Mouse (Mus musculus) bone marrow, adult 2 months (tissue): ENCODE measurements around the gene Ggt1.

ENCODE experiments used
- CTCF ChIP-seq: fragments of 200-500 bp; IDR thresholded peaks from 2 replicates; pipeline ENCODE4 v1.5.1; 2011; ENCODE audit warnings: low read length, control low read depth; ENCODE audit not compliant: control insufficient read depth, insufficient read depth
- POLR2A ChIP-seq: fragments of 200-500 bp; IDR thresholded peaks from 2 replicates; pipeline ENCODE4 v1.6.1; 2011; ENCODE audit warnings: low read depth, mild to moderate bottlenecking, control low read depth, low read length, borderline replicate concordance; ENCODE audit not compliant: control insufficient read depth

DNA sequence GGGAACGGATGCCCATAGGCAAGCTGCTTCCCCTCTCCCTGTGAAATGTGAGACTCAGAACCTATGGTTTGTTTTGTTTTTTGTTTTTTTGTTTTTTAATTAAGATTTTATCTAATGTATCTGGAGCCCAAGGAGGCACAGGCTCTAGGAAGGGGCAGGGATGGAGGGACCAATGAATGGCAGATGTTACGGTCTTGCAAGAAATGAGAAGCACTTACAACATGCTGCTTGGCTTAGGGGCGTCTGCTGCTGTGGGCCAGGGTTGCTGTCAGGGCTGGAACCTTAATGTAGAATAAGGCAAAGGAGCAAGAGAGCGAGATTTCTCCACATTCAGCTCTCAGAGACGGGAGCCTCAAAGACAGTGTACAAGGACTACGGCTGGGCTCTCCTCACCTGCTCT, 5.8 kb upstream of the Ggt1 start:
- TF ChIP-seq POLR2A (no peak), CTCF (no peak)
